Comparison of ENCODE assay signal across 8 mouse cellular contexts in genomic region chr7:19664955-19665841, GRCm38 (mm10). TPM values are rescaled to one million over a fixed set of nuclear protein-coding genes. Genes with fewer than 3 reads are reported as not detected.
DNase-seq lines count a peak whose midpoint lies in the region; ATAC-seq and TF ChIP-seq lines count a peak whose summit lies in the region.

Clptm1 (minus strand) TSS chr7:19665033.

- peak within 1 kb of the TSS; percentile 99 for H3K9ac ChIP-seq in embryonic facial prominence, embryonic 13.5 days
- peak within 1 kb of the TSS; percentile 96 for H3K9ac ChIP-seq in limb, embryonic 12.5 days (replicated peaks)
- peak within 1 kb of the TSS; percentile 98 for H3K9ac ChIP-seq in midbrain, embryonic 15.5 days

- H3K9me3 ChIP-seq in embryonic facial prominence, embryonic 13.5 days, result no peaks in the 10 kb centered on the region
- no peaks in the 10 kb centered on the region for H3K9me3 ChIP-seq in limb, embryonic 12.5 days
- no peaks in the 10 kb centered on the region for H3K9me3 ChIP-seq in midbrain, embryonic 15.5 days

- peak; percentile 38 for TF ChIP-seq POLR2A in kidney, adult 2 months (IDR thresholded peaks at IDR 0.05; ENCODE audit: low read depth, low read length)
- TF ChIP-seq POLR2A in spleen, adult 2 months (IDR thresholded peaks at IDR 0.05; ENCODE audit: low read depth, low read length), result peak; percentile 18

- ATAC-seq in embryonic facial prominence, embryonic 13.5 days (ENCODE audit: insufficient number of reproducible peaks, insufficient read depth, low FRiP score, low TSS enrichment, low read depth), result peak; percentile 86
- peak; percentile 71 for ATAC-seq in limb, embryonic 12.5 days (ENCODE audit: insufficient number of reproducible peaks, insufficient read depth, low FRiP score, low TSS enrichment, low read depth)
- peak; percentile 90 for ATAC-seq in midbrain, embryonic 15.5 days (replicated peaks)

- H3K27ac ChIP-seq in embryonic facial prominence, embryonic 13.5 days, result peak within 1 kb of the TSS; percentile 92
- H3K27ac ChIP-seq in kidney, adult 2 months (ENCODE audit: insufficient read depth, low read depth, low read length), result peak within 1 kb of the TSS; percentile 92
- H3K27ac ChIP-seq in limb, embryonic 12.5 days, result peak within 1 kb of the TSS; percentile 95
- peak within 1 kb of the TSS; percentile 89 for H3K27ac ChIP-seq in midbrain, embryonic 15.5 days
- peak within 1 kb of the TSS; percentile 93 for H3K27ac ChIP-seq in spleen, adult 2 months (ENCODE audit: insufficient read depth, low read length)

- under 1% methylated on average over 63 of the region's 63 CpGs for WGBS in embryonic facial prominence, embryonic 13.5 days
- WGBS in kidney, adult 2 months, result 1% methylated on average over 63 of the region's 63 CpGs
- whole genome bisulfite sequencing in limb, embryonic 12.5 days, result under 1% methylated on average over 63 of the region's 63 CpGs
- under 1% methylated on average over 63 of the region's 63 CpGs for WGBS in midbrain, embryonic 15.5 days
- WGBS in spleen, adult 2 months, result 2% methylated on average over 63 of the region's 63 CpGs

- H3K27me3 ChIP-seq in embryonic facial prominence, embryonic 13.5 days, result no peaks in the 10 kb centered on the region
- no peaks in the 10 kb centered on the region for H3K27me3 ChIP-seq in kidney, adult 2 months (replicated peaks; ENCODE audit: control insufficient read depth, insufficient read depth, low read length)
- no peaks in the 10 kb centered on the region for H3K27me3 ChIP-seq in limb, embryonic 12.5 days
- no peaks in the 10 kb centered on the region for H3K27me3 ChIP-seq in midbrain, embryonic 15.5 days (replicated peaks)
- no peaks in the 10 kb centered on the region for H3K27me3 ChIP-seq in spleen, adult 2 months (ENCODE audit: control insufficient read depth, insufficient read depth, low read length)

- peak within 1 kb of the TSS; percentile 82 for H3K4me2 ChIP-seq in embryonic facial prominence, embryonic 13.5 days
- peak within 1 kb of the TSS; percentile 88 for H3K4me2 ChIP-seq in limb, embryonic 12.5 days
- peak within 1 kb of the TSS; percentile 76 for H3K4me2 ChIP-seq in midbrain, embryonic 15.5 days

- H3K4me3 ChIP-seq in embryonic facial prominence, embryonic 13.5 days, result peak within 1 kb of the TSS; percentile 100
- peak within 1 kb of the TSS; percentile 97 for H3K4me3 ChIP-seq in kidney, adult 2 months (ENCODE audit: insufficient read depth, low read depth, low read length)
- peak within 1 kb of the TSS; percentile 100 for H3K4me3 ChIP-seq in limb, embryonic 12.5 days (replicated peaks)
- H3K4me3 ChIP-seq in midbrain, embryonic 15.5 days, result peak within 1 kb of the TSS; percentile 95
- H3K4me3 ChIP-seq in spleen, adult 2 months (ENCODE audit: extremely low read depth, insufficient read depth, insufficient read length), result peak within 1 kb of the TSS; percentile 91

- peak; percentile 89 for DNase-seq in 3134 (ENCODE audit: extremely low read depth, insufficient read length, low spot score)
- DNase-seq in adrenal gland, postnatal 36 days, result peak; percentile 97 to 98
- peak; percentile 98 to 99 for DNase-seq in heart, adult 18-20 months
- peak; percentile 99 for DNase-seq in kidney, adult 2 months
- DNase-seq in spleen, adult 2 months (ENCODE audit: low read depth in 1 of 2, low spot score in 2 of 2), result peak; percentile 96 to 98

- H3K36me3 ChIP-seq in embryonic facial prominence, embryonic 13.5 days, result peaks cover 14% of the 10 kb centered on the region
- no peaks in the 10 kb centered on the region for H3K36me3 ChIP-seq in kidney, adult 2 months (ENCODE audit: control insufficient read depth, insufficient read depth, low read length)
- H3K36me3 ChIP-seq in limb, embryonic 12.5 days, result peaks cover 21% of the 10 kb centered on the region
- no peaks in the 10 kb centered on the region for H3K36me3 ChIP-seq in midbrain, embryonic 15.5 days (replicated peaks)
- no peaks in the 10 kb centered on the region; the same call in none of the 2 replicates for H3K36me3 ChIP-seq in spleen, adult 2 months (ENCODE audit: control insufficient read depth, insufficient read depth, low read length)

- TF ChIP-seq CTCF in kidney, adult 2 months (conservative IDR thresholded peaks at IDR 0.05; ENCODE audit: insufficient read depth, insufficient read length, low read depth, low read length), result 0 out of 2 replicates have a peak, but pooled peaks have one; percentile 20
- peak; percentile 21; the same call in 1 of the 2 replicates for TF ChIP-seq CTCF in spleen, adult 2 months (IDR thresholded peaks at IDR 0.05; ENCODE audit: extremely low read depth, insufficient read depth, insufficient read length, insufficient replicate concordance)

- peaks cover 23% of the 10 kb centered on the region for H3K4me1 ChIP-seq in embryonic facial prominence, embryonic 13.5 days
- peaks cover 19% of the 10 kb centered on the region for H3K4me1 ChIP-seq in kidney, adult 2 months (ENCODE audit: control insufficient read depth, insufficient read depth, low read length)
- H3K4me1 ChIP-seq in limb, embryonic 12.5 days (replicated peaks), result peaks cover 13% of the 10 kb centered on the region
- H3K4me1 ChIP-seq in midbrain, embryonic 15.5 days, result peaks cover 32% of the 10 kb centered on the region
- H3K4me1 ChIP-seq in spleen, adult 2 months (ENCODE audit: control insufficient read depth, insufficient read depth, insufficient read length), result peaks cover 12% of the 10 kb centered on the region; the same call in 1 of the 2 replicates

RNA-seq across cellular contexts. Expression of gene Clptm1, which starts in this region (rescaled TPM):
- 100 to 1,000 TPM; 175 to 178 TPM for total RNA-seq in adrenal gland, postnatal 36 days (2021)
- polyA plus RNA-seq in embryonic facial prominence, embryonic 13.5 days (2015; fragmentation: Nextera tagmentation; extraction: Ambion mirVana), result 69.8 and 74.7 TPM in 2 replicates
- 10 to 100 TPM; 77.3 to 85.5 TPM for total RNA-seq in heart, adult 18-20 months (2021)
- 144 and 182 TPM in 2 replicates for polyA plus RNA-seq in kidney, adult 2 months (2012; rRNA removed)
- 92.6 and 94.2 TPM in 2 replicates for polyA plus RNA-seq in limb, embryonic 12.5 days (2016; fragmentation: Nextera tagmentation; extraction: Ambion mirVana)
- 129 and 135 TPM in 2 replicates for polyA plus RNA-seq in midbrain, embryonic 15.5 days (2015; fragmentation: Nextera tagmentation; extraction: Ambion mirVana)
- 76.3 and 78.9 TPM in 2 replicates for polyA plus RNA-seq in spleen, adult 2 months (2012; rRNA removed)

Comparison
In these comparisons a context has a peak if more than half of its experiments do, and no peak if none do; other contexts are left out.
1. Peak in every context shown above with its lines: DNase-seq, ATAC-seq, H3K4me3 ChIP-seq and H3K27ac ChIP-seq.